Mouse (Mus musculus) adrenal gland, postnatal 36 days (tissue): ENCODE results near the gene Hnf4a. TPM values are rescaled to one million over a fixed set of nuclear protein-coding genes. Genes with fewer than 3 reads are reported as not detected.

ENCODE experiments used
- DNase-seq, 2 experiments: peaks; one replicate each; pipeline ENCODE4 v3.0.0; 2021; ENCODE audit warnings: mixed read lengths in 1 of 2
- total RNA-seq, 2 experiments: library from RNA; stranded (reverse); gene quantifications; 2 replicates each; pipeline ENCODE4 v1.2.3; 2021

The Hnf4a gene
- total RNA-seq, 2 experiments from 2014 or later = 0.40 TPM; not detected in 1

GRCm38 (mm10) chr2:163552518-163552929, 45.9 kb downstream of the Hnf4a start:
- no peak for DNase-seq

GRCm38 (mm10) chr2:163554425-163554982, 47.9 kb downstream of the Hnf4a start:
- DNase-seq = peak in 1 of 2 experiments; percentile 60

DNA sequence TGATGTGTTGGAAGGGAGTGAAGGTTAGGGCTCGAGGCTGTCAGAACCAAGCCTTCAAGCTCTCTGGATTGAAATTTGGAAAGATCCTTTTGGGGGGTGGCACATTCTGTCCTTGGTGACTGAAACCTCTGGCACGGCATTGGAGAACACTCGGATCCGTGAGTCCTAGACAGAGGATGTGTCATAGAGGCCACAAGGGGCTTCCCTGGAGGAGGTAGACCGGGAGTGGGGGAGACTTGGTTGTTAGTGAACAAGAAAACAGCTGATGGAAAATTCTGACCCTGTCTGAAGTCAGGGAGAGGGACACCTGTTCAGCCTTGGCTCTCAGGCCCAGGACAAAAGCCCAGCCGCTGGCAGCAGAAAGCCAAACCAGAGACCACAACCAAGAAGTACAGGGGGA, 48.4 kb downstream of the Hnf4a start:
- peak in 1 of 2 experiments; percentile 56 for DNase-seq

- peak; percentile 39 to 72 for DNase-seq
These were observed 48.8 kb downstream of the Hnf4a start for GRCm38 (mm10) chr2:163555417-163555816.

DNA sequence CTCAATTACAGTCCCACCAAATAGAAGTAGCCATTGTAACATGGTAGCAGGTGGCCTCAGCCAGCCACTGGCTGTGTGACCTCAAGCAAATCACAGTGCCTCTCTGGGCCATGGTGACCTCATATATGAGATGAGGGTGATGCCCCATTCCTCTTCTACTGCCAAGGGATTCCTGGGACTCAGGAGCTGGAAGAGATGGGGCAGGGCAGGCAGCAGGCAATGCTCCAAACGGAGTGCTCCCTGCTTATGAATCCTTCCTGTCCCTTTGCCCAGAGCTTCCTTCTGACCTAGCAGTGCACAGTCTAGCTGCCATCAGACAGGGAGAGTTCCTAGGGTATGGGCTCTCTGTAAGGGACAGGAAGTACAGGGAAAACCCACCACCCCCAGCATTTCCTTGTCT, 51.9 kb downstream of the Hnf4a start:
- no peak for DNase-seq

DNA sequence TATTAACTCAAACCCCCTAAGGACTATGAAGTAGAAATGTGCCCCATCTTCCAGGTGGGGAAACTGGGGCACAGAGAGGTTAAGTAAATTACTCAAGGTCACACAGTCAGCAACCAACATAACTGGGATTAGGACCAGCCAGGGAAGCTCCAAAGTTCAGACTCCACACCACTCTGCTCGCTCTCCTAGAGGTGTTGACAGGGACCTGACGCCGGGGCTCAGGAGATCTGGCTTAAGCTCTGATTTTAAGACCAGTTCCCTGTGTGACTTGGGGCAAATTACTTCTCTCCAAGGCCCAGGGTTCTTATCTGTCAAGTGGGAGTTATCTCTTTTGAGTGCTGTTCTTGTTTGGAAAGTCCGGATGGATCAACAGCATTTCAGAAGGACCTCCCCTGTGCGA, 52.6 kb downstream of the Hnf4a start:
- DNase-seq = no peak

DNA sequence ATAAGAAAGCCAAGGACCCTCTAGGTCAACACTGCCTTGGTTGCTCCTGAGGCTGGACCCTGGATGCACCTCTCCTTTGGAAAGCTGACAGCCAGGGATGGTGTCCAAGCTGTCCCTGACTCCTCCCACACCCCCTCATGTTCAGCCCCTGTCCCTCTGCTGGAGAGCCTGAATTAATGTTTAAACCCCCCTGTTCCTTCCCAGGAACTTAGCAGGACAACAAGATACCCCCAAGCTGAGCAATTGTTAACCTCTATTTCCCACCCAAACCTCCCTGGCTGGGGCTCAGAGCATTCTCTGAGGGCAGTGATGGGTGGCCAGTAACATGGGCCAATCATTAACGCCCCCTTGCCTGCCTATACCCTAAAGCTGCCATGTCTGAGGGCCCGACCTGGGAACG, 53.6 kb downstream of the Hnf4a start:
- DNase-seq = no peak

GRCm38 (mm10) chr2:163561258-163561948, 54.8 kb downstream of the Hnf4a start:
- DNase-seq = peak in 1 of 2 experiments; percentile 43

- DNase-seq = peak; percentile 41 to 73
These were observed 58.0 kb downstream of the Hnf4a start for GRCm38 (mm10) chr2:163564646-163565045.

DNA sequence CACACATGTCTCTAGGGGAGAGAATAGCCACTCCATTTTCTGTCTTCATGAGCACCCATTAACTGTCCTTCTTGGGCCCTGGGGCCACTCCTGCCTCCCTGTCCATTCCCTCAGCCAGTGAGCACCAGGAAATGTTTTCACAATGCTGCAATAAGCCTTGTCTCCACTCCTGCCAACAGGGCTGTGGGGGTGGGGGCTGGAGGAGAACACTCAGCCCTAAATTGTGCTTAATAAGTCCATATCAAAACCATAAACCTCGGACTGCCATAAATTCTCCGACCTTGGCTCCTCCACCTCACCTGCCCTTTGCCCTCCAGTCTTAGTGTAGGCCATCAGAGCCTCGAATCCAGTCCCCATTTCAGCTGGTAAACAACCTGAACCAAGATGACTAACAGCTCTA, 67.7 kb downstream of the Hnf4a start:
- DNase-seq = no peak

DNA sequence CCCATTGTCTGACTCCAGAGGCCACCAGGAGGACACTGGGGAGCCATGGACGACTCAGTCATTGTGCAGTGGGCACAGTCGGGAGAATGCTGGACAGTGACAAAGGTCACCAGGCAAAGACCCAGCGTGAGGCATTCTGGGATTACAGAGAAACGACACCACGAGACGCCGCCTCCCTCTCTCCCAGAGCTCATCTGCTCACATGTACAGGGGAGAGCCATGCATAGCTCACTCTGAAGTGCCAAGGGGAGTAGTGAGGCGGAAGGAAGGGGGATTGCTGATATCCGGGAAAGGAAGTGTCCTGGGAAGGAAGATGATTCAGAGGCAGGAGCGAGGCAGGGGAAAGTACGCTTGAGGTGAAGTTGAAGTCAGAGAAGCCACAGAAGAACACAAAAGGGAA, 68.6 kb downstream of the Hnf4a start:
- peak in 1 of 2 experiments; percentile 45 for DNase-seq

- DNase-seq = no peak
These were observed 71.4 kb downstream of the Hnf4a start for GRCm38 (mm10) chr2:163577986-163578385.

GRCm38 (mm10) chr2:163580069-163580945, 73.7 kb downstream of the Hnf4a start:
- peak; percentile 28 to 39 for DNase-seq

- no peak for DNase-seq
These were observed 76.8 kb downstream of the Hnf4a start for GRCm38 (mm10) chr2:163583226-163584087.

GRCm38 (mm10) chr2:163584088-163584426, 77.4 kb downstream of the Hnf4a start:
- no peak for DNase-seq

DNA sequence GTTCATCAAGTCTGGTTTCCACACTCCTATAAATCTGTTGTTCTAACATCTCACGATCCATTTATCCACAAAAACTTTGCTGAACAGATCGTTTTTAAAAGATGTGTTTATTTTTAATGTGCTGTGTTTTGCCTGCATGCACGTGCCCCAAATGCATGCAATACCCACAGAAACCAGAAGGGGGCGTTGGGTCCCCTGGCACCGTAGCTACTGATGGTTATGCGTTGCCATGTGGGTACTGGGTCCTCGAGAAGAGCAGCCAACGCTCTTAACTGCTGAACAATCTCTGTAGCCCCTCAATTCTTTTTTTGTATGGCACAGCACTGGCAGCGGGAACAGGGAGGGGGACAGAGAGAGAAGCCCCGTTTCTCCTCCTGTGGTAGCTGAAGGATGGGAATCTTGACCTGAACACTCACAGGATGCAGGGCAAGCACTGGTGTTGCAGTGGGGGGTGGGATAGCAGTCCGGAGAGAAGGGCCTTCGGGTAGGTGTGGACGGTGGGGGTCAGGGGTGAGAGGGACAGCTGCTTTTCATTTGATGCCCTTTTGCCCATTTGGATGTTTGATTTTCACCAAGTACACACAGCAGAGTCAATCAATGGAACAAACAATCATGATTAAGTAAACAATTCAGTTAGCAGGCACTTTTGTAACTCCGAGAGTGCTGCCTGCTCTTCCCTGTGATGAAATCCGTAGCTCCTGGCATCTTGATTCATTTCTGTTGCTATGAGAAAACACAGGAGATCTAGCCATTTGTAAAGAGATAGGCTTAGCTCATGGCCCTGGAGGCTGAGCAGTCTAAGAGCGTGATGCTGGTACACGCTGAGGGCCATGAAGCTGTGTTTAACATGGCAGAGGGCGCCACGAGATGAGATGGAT, 80.0 kb downstream of the Hnf4a start:
- peak in 1 of 2 experiments; percentile 46 for DNase-seq

GRCm38 (mm10) chr2:163587506-163587905, 80.9 kb downstream of the Hnf4a start:
- no peak for DNase-seq

DNA sequence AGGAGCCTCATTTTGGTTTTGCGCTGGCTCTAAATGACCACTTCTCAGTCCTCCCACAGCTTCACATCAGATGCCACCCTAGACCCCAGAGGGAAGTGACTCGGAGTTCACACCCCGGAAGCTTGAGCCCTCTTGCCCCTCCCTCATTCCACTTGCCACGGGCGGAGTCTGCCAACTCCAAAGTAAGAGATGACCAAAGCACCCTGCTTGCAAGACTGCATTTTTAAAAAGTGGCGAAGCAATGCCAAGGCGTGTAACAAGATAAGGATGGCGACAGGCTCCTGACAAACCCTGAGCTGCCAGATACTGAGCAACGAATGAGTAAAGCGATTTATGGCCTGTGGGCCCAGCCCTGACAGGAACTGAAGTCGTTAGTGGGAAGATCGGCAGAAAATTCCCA, 83.6 kb downstream of the Hnf4a start:
- no peak for DNase-seq

DNA sequence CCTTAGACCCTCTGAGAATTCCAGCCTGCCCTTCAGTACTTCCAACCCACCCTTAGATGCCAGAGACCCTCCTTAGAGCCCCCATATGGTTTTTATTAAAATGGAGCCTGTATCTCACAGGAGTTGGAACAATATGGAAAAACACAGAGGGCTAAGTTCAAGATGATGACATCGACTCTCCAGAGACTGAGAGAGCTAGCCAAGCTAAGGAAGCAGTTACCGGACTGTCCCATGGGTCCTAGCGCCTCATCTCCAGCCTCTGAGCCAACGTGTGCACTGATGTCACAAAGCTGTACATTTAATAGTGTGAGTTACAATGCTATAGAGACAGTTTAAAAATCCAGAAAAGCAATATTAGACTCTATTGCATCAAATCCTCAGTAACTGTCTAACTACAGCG, 84.4 kb downstream of the Hnf4a start:
- DNase-seq = no peak

GRCm38 (mm10) chr2:163592084-163592483, 85.5 kb downstream of the Hnf4a start:
- peak in 1 of 2 experiments; percentile 43 for DNase-seq
